Mouse (Mus musculus) kidney, postnatal 14 days (tissue): Measurements from ENCODE around the gene Zfp981.
"Not testable (repeated sequence)": the region's sequence is repeated elsewhere in the genome, so short reads cannot be mapped to it uniquely, and the experiment has no call there.

Experiments
- DNase-seq: peaks from one replicate; pipeline ENCODE4 v3.0.0; 2022; ENCODE audit warnings: mixed read lengths

Gene Zfp981

DNA sequence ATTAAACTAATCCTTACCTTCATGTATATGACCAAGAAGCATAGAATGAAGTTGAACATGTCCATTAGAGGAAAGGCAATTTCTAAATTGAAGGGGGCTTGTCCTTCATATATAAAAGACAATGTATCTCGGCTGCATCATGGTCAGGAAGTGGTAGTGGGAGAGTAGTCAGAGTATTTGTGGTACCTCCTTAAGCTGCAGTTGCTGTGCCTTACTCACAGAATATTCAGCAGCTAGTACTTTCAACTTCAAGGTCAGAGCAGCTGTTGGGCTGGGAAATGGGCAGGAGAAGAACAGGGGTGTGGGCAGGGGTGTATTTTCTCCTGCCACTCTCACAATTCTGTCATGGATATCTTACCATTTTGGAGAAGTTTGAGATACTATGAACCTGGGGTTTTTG, 15.1 kb upstream of the Zfp981 start:
- DNase-seq: not testable (repeated sequence)

GRCm38 (mm10) chr4:146489196-146489595, 12.6 kb upstream of the Zfp981 start:
- DNase-seq: not testable (repeated sequence)

DNA sequence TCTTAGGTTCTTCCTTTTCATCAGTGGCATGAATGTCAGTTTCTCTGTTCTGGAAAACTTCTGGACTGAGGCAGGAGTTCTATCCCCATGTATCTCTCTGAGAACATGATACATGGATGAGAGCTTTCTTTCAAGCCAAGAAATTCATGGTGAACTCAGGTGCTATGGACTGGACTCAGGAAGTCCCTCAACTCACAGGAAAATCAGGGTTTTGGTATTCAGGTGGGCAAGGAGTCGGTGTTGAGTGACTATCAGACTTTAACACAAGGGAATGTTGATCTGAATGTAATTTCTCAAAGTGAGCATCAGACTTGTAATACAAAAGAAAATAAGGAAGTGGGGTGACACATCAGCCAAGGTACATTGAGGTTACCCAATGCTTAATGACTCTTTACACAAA, 9.8 kb upstream of the Zfp981 start:
- not testable (repeated sequence) for DNase-seq

GRCm38 (mm10) chr4:146492439-146492838, 9.4 kb upstream of the Zfp981 start:
- no peak for DNase-seq

DNA sequence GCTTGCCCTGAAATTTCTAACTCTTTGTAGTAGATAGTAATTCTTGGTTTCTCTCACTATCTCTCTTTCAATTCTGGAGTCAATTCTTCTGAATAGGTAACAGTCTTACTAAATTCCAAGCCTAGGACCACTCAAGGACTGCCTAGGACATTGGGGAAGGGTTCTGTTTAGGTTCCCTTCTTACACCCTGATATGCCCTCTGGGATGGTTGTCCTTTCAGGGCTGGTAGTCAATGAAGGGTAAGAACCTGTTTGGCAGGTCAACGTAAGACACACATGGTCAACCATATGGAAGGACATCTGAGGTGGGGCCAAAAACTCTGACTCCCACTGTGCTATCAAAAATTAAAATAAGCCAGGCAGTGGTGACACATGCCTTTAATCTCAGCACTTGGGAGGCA, 9.0 kb upstream of the Zfp981 start:
- no peak for DNase-seq

- not testable (repeated sequence) for DNase-seq
Measured at GRCm38 (mm10) chr4:146493319-146493907, 8.4 kb upstream of the Zfp981 start.

DNA sequence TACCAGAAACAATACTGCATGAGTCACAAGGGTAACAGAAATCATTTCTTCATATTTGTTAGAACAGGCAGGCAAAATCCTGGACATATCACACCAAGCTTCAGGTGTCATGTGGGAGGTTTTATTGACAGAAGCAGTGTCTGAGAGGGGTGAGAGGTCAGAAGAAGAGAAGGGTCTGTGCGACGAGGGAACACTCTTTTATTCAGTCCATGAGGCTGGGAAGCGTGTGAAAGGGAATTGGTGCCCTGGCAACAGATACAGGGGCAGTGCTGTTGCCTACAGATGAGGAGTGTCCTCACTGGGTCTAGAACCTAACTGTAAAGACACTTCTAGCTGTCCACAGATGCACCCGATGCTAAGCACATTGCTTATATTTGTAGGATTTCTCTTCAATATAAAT, 6.8 kb upstream of the Zfp981 start:
- no peak for DNase-seq

GRCm38 (mm10) chr4:146497695-146498275, 4.0 kb upstream of the Zfp981 start:
- DNase-seq: not testable (repeated sequence)

GRCm38 (mm10) chr4:146509029-146509428, 7.2 kb downstream of the Zfp981 start:
- not testable (repeated sequence) for DNase-seq

- DNase-seq: not testable (repeated sequence)
Measured at GRCm38 (mm10) chr4:146511871-146512270, 10.0 kb downstream of the Zfp981 start.

- DNase-seq: no peak
Measured at GRCm38 (mm10) chr4:146516474-146516873, 14.6 kb downstream of the Zfp981 start.

- not testable (repeated sequence) for DNase-seq
Measured at GRCm38 (mm10) chr4:146517150-146517549, 15.3 kb downstream of the Zfp981 start.

GRCm38 (mm10) chr4:146520723-146521122, 18.9 kb downstream of the Zfp981 start:
- no peak for DNase-seq

GRCm38 (mm10) chr4:146534574-146534973, 32.7 kb downstream of the Zfp981 start:
- no peak for DNase-seq

DNA sequence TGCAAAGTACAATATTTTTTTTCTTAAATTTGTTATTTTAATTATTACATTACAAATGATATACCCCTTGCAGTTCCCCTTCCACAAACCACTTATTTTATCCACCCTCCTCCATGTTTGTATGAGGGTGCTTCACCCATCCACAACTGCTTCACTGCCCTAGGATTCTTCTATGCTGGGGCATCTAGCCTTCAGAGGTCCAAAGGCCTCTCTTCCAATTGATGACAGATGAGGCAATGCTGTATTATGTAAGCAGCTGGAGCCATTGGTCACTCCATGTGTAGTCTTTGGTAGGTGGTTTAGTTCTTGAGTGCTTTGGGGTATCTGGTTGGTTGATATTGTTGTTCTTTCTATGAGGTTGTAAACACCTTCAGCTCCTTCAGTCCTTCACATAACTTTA, 34.1 kb downstream of the Zfp981 start:
- DNase-seq: no peak

DNA sequence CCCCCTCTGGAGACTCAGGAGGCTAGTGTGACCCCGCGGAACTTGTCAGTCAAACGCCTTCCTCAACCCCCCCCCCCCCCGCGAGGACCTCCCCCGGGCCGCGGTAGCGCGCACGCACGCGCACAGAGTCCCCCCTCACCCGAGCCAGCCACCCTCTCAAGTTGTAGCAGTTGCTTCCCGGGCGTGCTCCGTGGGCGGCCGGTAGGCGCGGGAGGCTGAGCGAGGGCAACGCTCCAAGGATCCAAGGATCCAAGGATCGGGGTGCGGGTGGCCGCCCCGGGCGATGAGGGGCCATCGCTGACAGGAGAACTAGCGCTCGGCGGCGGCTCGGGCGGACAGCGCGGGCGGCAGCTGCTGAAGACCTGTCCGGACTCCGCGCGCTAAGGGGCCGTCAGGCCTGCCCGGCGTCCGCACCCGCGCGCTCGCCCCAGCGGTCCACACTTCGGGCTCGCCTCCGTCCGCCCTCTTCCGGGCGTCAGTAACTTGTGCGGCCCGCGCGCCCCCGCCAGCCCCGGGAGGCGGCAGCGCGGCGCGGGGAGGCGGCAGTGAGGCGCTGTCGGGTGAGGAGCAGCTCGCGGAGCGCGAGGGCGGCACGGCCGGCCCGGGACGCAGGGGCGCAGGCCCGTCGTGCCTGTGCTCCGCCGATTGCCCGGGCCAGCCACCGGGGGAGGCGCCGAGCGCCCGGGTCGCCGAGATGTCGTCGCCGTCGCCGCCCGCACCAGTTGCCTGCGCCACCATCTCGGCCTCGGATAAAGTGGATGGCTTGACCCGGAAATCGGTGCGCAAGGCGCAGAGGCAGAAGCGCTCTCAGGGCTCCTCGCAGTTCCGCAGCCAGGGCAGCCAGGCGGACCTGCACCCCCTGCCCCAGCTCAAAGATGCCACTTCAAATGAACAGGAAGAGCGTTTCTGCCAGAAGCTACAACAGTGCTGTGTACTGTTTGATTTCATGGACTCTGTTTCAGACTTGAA, 78.4 kb downstream of the Zfp981 start:
- not testable (repeated sequence) for DNase-seq
